Mouse (Mus musculus) heart, embryonic 11.5 days (tissue): ENCODE data around the gene Setd5. TPM values are rescaled to one million over a fixed set of nuclear protein-coding genes. Genes with fewer than 3 reads are reported as not detected.
A peak's percentile ranks its signal among the peaks of the same experiment; 100 is the strongest.

Source experiments
- ATAC-seq: fragments of 200-750 bp; cut with Nextera tagmentation; replicated peaks from 2 replicates; pipeline ENCODE4 v1.8.0; 2017; ENCODE audit warnings: moderate library complexity; ENCODE audit not compliant: insufficient number of reproducible peaks, low FRiP score, low TSS enrichment
- H3K27ac ChIP-seq: fragments of 300-500 bp; sonication (generic); 2 replicates; pipeline ENCODE4 v1.5.1; 2014; ENCODE audit warnings: mild to moderate bottlenecking, low read depth, low read length
- H3K27me3 ChIP-seq: fragments of 300-500 bp; sonication (generic); 2 replicates; pipeline ENCODE4 v1.6.1; 2014; ENCODE audit warnings: mild to moderate bottlenecking, low read length, mixed read lengths; ENCODE audit not compliant: control insufficient read depth, insufficient read depth
- H3K36me3 ChIP-seq: fragments of 300-500 bp; sonication (generic); 2 replicates; pipeline ENCODE4 v1.6.1; 2014; ENCODE audit warnings: mild to moderate bottlenecking, low read length, moderate library complexity, mixed read lengths; ENCODE audit not compliant: control insufficient read depth, insufficient read depth
- H3K4me1 ChIP-seq: fragments of 300-500 bp; sonication (generic); 2 replicates; pipeline ENCODE4 v1.6.1; 2014; ENCODE audit warnings: low read length; ENCODE audit not compliant: control insufficient read depth, insufficient read depth
- H3K4me2 ChIP-seq: fragments of 300-500 bp; sonication (generic); 2 replicates; pipeline ENCODE4 v1.6.1; 2014; ENCODE audit warnings: mild to moderate bottlenecking, moderate library complexity
- H3K4me3 ChIP-seq: fragments of 300-500 bp; sonication (generic); 2 replicates; pipeline ENCODE4 v1.5.1; 2014; ENCODE audit warnings: low read depth, low read length
- H3K9ac ChIP-seq: fragments of 300-500 bp; sonication (generic); 2 replicates; pipeline ENCODE4 v1.6.1; 2014; ENCODE audit warnings: mild to moderate bottlenecking, low read depth, low read length, moderate library complexity
- H3K9me3 ChIP-seq: fragments of 300-500 bp; sonication (generic); replicated peaks from 2 replicates; pipeline ENCODE4 v1.6.1; 2016; ENCODE audit warnings: low read length; ENCODE audit not compliant: control insufficient read depth
- whole genome bisulfite sequencing: fragments of 180-500 bp; shearing (Covaris S2); extraction: QIAGEN DNeasy Blood & Tissue Kit; methylation state at CpG from one replicate; pipeline ENCODE4 v1.1.7; 2014; ENCODE audit not compliant: insufficient replicate concordance; 5-methylcytosine and 5-hydroxymethylcytosine counted together
- polyA plus RNA-seq: library from polyadenylated mRNA; unstranded; fragments of >200 nt; fragmentation: Nextera tagmentation; extraction: Ambion mirVana; gene quantifications from 2 replicates; pipeline ENCODE4 v1.2.1, GENCODE M21; 2014

The Setd5 gene
- polyA plus RNA-seq, 1 experiment from 2014 or later: 86.9 TPM

DNA sequence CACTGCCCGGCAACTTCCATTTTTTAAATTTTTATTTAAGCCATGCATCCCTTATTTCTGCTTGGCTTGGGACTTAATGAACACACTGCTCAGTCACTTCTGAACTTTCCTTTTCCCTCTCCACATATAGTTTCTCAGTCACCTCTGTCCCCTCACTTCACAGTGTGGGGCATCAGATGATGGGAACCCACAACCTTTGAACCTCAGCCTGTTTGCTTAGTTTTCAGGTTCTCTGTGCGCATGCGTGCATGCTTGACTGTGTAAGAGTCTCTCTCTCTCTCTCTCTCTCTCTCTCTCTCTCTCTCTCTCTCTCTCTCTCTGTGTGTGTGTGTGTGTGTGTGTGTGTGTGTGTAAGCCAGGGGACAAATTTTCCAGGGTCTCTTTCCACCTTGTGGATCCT is 98.3 kb downstream of the Setd5 start:
- WGBS: 91% methylated on average over 3 of the region's 3 CpGs
- Histone ChIP-seq H3K36me3 (no peaks in the 10 kb centered on the region), H3K27me3 (no peaks in the 10 kb centered on the region), H3K4me3 (no peak overlapping the region), H3K9ac (no peak overlapping the region), H3K4me2 (no peak overlapping the region), H3K9me3 (no peaks in the 10 kb centered on the region), H3K4me1 (no peaks in the 10 kb centered on the region), H3K27ac (no peak overlapping the region)
- no peak for ATAC-seq

DNA sequence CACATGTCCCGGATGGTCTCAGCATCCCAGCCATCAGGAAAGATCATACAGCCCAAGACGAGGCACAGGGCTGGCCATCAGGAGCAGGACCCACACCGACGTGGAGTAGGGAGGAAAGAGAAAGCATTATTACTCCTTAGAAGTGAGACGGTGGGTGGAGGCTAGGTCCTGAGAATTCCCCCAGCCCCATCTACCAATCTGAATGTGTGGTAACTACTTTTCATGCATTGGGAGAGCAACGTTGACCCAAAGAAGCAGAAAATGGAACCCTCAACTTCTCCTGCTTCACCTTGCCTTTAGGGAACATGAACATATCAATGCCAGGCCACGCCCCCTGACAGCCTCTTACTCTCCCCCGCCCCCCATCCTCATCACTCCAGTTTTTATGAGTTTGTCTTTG is 99.4 kb downstream of the Setd5 start:
- no peak for ATAC-seq
- H3K9ac ChIP-seq: no peak overlapping the region
- no peak overlapping the region for H3K27ac ChIP-seq
- no peaks in the 10 kb centered on the region for H3K9me3 ChIP-seq
- no peaks in the 10 kb centered on the region for H3K27me3 ChIP-seq
- no peak overlapping the region for H3K4me3 ChIP-seq
- H3K4me2 ChIP-seq: no peak overlapping the region
- WGBS: 72% methylated on average over 8 of the region's 8 CpGs
- H3K4me1 ChIP-seq: no peaks in the 10 kb centered on the region
- H3K36me3 ChIP-seq: no peaks in the 10 kb centered on the region

DNA sequence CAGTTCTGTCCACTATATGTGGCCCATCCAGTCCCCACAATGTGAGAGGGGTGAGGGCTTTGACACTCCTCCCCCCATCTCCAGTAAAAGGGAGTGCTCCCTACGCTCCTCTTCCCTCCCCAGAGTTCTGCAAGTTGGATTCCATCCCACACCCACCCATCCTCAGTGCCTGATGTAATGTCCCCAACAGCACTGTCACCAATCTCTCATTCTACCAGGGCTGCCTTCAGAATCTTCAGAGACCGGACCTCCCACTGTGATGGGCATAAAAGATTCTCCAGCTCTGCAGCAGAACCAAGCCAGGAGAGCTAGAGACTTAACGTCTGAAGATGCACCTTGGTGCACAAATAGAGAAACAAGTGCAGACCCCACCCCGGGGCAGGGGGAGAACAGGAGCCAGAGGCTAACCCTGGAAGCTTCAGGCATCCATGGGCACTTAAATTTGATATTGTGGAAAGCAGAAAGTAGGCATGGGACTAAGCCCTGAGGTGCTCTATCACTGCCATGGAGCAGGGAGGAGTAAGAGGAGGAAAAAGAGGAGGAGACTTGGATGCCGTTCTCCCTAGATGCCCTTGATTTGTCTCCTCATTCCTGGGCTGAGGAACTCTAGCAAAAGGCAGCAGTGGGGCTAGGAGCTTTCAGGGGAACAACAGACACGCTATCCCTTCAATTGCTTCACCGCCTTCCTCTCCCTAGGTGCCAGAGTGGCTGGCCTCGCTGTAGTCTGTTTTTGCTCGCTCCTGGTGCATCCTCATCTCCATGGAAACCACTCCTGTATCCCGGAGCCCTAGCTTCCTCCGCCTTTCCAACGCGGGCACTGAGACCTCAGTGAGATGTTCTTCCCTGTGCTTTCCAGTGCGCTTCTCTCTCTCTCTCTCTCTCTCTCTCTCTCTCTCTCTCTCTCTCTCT is 101.4 kb downstream of the Setd5 start:
- Histone ChIP-seq H3K27me3 (no peaks in the 10 kb centered on the region), H3K27ac (no peak overlapping the region), H3K4me2 (no peak overlapping the region), H3K9me3 (no peaks in the 10 kb centered on the region), H3K4me1 (no peaks in the 10 kb centered on the region), H3K4me3 (no peak overlapping the region), H3K36me3 (no peaks in the 10 kb centered on the region), H3K9ac (no peak overlapping the region)
- 24% methylated on average over 14 of the region's 14 CpGs for WGBS
- ATAC-seq: no peak

GRCm38 (mm10) chr6:113179195-113179733 is 102.1 kb downstream of the Setd5 start:
- Histone ChIP-seq H3K36me3 (no peaks in the 10 kb centered on the region), H3K27me3 (no peaks in the 10 kb centered on the region), H3K4me1 (no peaks in the 10 kb centered on the region), H3K9me3 (no peaks in the 10 kb centered on the region), H3K9ac (no peak overlapping the region), H3K27ac (no peak overlapping the region), H3K4me3 (no peak overlapping the region), H3K4me2 (no peak overlapping the region)
- WGBS: 48% methylated on average over 4 of the region's 4 CpGs
- no peak for ATAC-seq

GRCm38 (mm10) chr6:113184163-113184562 is 107.0 kb downstream of the Setd5 start:
- Histone ChIP-seq H3K9ac (no peak overlapping the region), H3K4me2 (no peak overlapping the region), H3K27ac (no peak overlapping the region), H3K4me1 (no peaks in the 10 kb centered on the region), H3K27me3 (no peaks in the 10 kb centered on the region), H3K9me3 (no peaks in the 10 kb centered on the region), H3K4me3 (no peak overlapping the region), H3K36me3 (no peaks in the 10 kb centered on the region)
- WGBS: 55% methylated on average over 9 of the region's 9 CpGs
- no peak for ATAC-seq

DNA sequence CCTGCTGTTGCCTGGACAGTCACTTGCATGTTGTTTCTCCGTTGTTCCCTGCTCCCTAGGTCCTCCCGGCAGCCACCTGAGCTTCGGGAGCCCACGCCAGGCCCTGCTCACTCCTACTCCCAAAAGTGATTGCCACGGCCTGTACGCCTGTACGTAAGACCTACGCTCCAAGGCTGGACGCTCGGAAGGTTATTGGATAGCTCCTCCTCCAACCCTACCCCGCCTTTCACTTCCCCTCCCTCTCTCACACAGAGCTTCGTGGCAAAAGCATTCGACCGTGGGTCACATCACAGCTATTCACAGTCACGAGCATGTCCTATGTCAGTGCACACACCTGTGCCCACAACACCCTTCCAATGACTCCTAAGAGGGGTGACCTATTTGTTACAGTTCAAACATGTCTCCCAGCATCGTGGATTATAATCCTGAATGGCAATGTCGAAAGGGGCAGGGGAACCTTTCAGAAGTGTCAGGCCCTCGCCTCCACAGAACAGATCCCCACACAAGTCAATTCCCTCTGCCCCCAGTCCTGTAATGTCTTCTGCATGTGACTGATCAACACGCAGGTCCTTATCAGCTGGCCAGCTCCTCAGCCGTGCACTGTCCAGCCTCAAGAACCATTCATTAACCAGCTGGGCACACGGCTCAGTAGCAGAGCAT is 107.8 kb downstream of the Setd5 start:
- Histone ChIP-seq H3K27me3 (no peaks in the 10 kb centered on the region), H3K4me2 (no peak overlapping the region)
- no peak for ATAC-seq

GRCm38 (mm10) chr6:113193765-113194460 is 116.7 kb downstream of the Setd5 start:
- Histone ChIP-seq H3K9me3 (no peaks in the 10 kb centered on the region), H3K27me3 (peaks cover 40% of the 10 kb centered on the region), H3K36me3 (no peaks in the 10 kb centered on the region), H3K9ac (no peak overlapping the region), H3K27ac (no peak overlapping the region), H3K4me3 (no peak overlapping the region; the same call in 1 of the 2 replicates), H3K4me1 (peaks cover 8% of the 10 kb centered on the region; the same call in 1 of the 2 replicates), H3K4me2 (peak overlapping the region; percentile 32)
- ATAC-seq: no peak
- WGBS: 4% methylated on average over 46 of the region's 46 CpGs

More for the DNA sequence above, 107.8 kb downstream of the Setd5 start:
- WGBS: 76% methylated on average over 21 of the region's 21 CpGs
- Histone ChIP-seq H3K27ac (no peak overlapping the region), H3K4me1 (no peaks in the 10 kb centered on the region), H3K9ac (no peak overlapping the region), H3K9me3 (no peaks in the 10 kb centered on the region), H3K36me3 (no peaks in the 10 kb centered on the region), H3K4me3 (no peak overlapping the region)

- Histone ChIP-seq H3K27ac (no peak overlapping the region), H3K9ac (no peak overlapping the region), H3K36me3 (no peaks in the 10 kb centered on the region), H3K4me3 (peak overlapping the region; percentile 48), H3K4me1 (peaks cover 8% of the 10 kb centered on the region; the same call in 1 of the 2 replicates), H3K9me3 (no peaks in the 10 kb centered on the region), H3K4me2 (peak overlapping the region; percentile 72), H3K27me3 (peaks cover 40% of the 10 kb centered on the region)
- 5% methylated on average over 5 of the region's 5 CpGs for WGBS
- no peak for ATAC-seq
Observed at GRCm38 (mm10) chr6:113194517-113194840, 117.3 kb downstream of the Setd5 start.
